Mouse (Mus musculus) ES-E14 (cell line): Measurements from ENCODE around the gene Lamc3.

ENCODE experiments used
- CHD2 ChIP-seq: IDR thresholded peaks from 2 replicates; pipeline ENCODE4 v1.6.1; 2014; ENCODE audit warnings: mild to moderate bottlenecking, low read depth, low read length, inconsistent platforms
- MAFK ChIP-seq: IDR thresholded peaks from 2 replicates; pipeline ENCODE4 v1.6.1; 2014; ENCODE audit warnings: mild to moderate bottlenecking, low read depth, low read length, inconsistent platforms; ENCODE audit not compliant: insufficient read depth
- ZC3H11A ChIP-seq: IDR thresholded peaks from 2 replicates; pipeline ENCODE4 v1.6.1; 2012; ENCODE audit warnings: low read depth, mild to moderate bottlenecking, inconsistent platforms, low read length, borderline replicate concordance
- ZNF384 ChIP-seq: IDR thresholded peaks from 2 replicates; pipeline ENCODE4 v1.6.1; 2012; ENCODE audit warnings: low read depth, low read length, inconsistent platforms

DNA sequence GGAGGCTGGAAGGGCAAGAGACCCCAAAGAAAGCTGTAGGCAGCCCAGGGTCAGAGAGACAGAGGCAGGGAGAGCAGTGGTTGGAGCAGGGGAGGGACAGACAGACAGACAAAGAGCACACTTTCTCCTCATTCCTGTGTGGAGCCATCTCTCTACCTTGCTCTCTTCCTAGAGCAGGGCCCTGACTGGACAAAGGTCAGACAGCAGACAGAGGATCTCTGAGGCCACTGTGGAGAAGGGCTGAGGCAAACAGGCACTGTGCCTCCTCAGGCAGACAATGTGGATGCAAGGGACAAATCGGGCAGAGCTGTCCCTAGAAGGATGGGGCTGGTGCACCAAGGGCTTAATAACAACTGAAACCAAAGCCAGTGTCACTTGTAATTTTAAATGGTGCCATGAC is 48.2 kb upstream of the Lamc3 start:
- no peak for TF ChIP-seq ZC3H11A
- TF ChIP-seq CHD2 = no peak
- no peak for TF ChIP-seq ZNF384
- no peak for TF ChIP-seq MAFK
